Mouse (Mus musculus) liver, embryonic 14.5 days (tissue): ENCODE data around the gene Mafg. TPM values are rescaled to one million over a fixed set of nuclear protein-coding genes. Genes with fewer than 3 reads are reported as not detected.

Experiments used
- ATAC-seq: fragments of 200-750 bp; cut with Nextera tagmentation; 2 replicates; pipeline ENCODE4 v1.8.0; 2017; ENCODE audit warnings: moderate number of reproducible peaks, mild to moderate bottlenecking, moderate library complexity; ENCODE audit not compliant: insufficient read depth
- DNase-seq, 3 experiments: peaks; one replicate each; pipeline ENCODE4 v3.0.0-alpha.2; 2012 to 2013; ENCODE audit warnings: low read depth in 3 of 3, low spot score in 3 of 3
- H3K27ac ChIP-seq: fragments of 300-500 bp; sonication (generic); 2 replicates; pipeline ENCODE4 v1.5.1; 2014; ENCODE audit warnings: moderate library complexity, mild to moderate bottlenecking, control low read depth, inconsistent platforms
- H3K27me3 ChIP-seq: fragments of 300-500 bp; sonication (generic); 2 replicates; pipeline ENCODE4 v1.6.1; 2014; ENCODE audit warnings: mild to moderate bottlenecking, low read length, moderate library complexity; ENCODE audit not compliant: control insufficient read depth, insufficient read depth
- H3K36me3 ChIP-seq: fragments of 300-500 bp; sonication (generic); replicated peaks from 2 replicates; pipeline ENCODE4 v1.6.1; 2014; ENCODE audit warnings: low read depth; ENCODE audit not compliant: control insufficient read depth, insufficient read depth
- H3K4me1 ChIP-seq, 2 experiments: fragments of 200-500 bp in 1 of 2; fragments of 300-500 bp in 1 of 2; sonication (generic) in 1 of 2; replicated peaks; 2 replicates each; pipeline ENCODE4 v1.6.1; 2012 to 2014; ENCODE audit warnings: antibody characterized with exemption in 1 of 2, inconsistent platforms in 1 of 2, low read length in 1 of 2; ENCODE audit not compliant: control insufficient read depth in 2 of 2, insufficient read depth in 2 of 2
- H3K4me2 ChIP-seq: fragments of 300-500 bp; sonication (generic); 2 replicates; pipeline ENCODE4 v1.6.1; 2014; ENCODE audit warnings: low read depth, mild to moderate bottlenecking, control low read depth, moderate library complexity
- H3K4me3 ChIP-seq, 2 experiments: fragments of 200-500 bp in 1 of 2; fragments of 300-500 bp in 1 of 2; sonication (generic) in 1 of 2; 2 replicates each; pipeline ENCODE4 v1.5.1; 2012 to 2014; ENCODE audit warnings: low read depth in 2 of 2, low read length in 2 of 2, mild to moderate bottlenecking in 2 of 2, control low read depth in 1 of 2, inconsistent platforms in 1 of 2, moderate library complexity in 1 of 2; ENCODE audit not compliant: insufficient read depth in 1 of 2
- H3K9ac ChIP-seq: fragments of 300-500 bp; sonication (generic); replicated peaks from 2 replicates; pipeline ENCODE4 v1.6.1; 2014; ENCODE audit warnings: mild to moderate bottlenecking, control low read depth, moderate library complexity
- H3K9me3 ChIP-seq: fragments of 300-500 bp; sonication (generic); 2 replicates; pipeline ENCODE4 v1.6.1; 2016; ENCODE audit warnings: low read length, mixed read lengths; ENCODE audit not compliant: control insufficient read depth
- CTCF ChIP-seq: IDR thresholded peaks from 2 replicates; pipeline ENCODE4 v1.5.1; 2016; ENCODE audit warnings: antibody characterized with exemption, low read depth, control low read depth
- EP300 ChIP-seq: IDR thresholded peaks from 2 replicates; pipeline ENCODE4 v1.6.1; 2016; ENCODE audit warnings: antibody characterized with exemption, low read depth
- WGBS: fragments of 180-500 bp; shearing (Covaris S2); extraction: QIAGEN DNeasy Blood & Tissue Kit; methylation state at CpG from one replicate; pipeline ENCODE4 v1.1.7; 2014; ENCODE audit not compliant: insufficient replicate concordance; 5-methylcytosine and 5-hydroxymethylcytosine counted together
- polyA plus RNA-seq, 2 experiments: library from polyadenylated mRNA; depleted of rRNA in 1 of 2; stranded (reverse) in 1 of 2; unstranded in 1 of 2; fragments of >200 nt; fragmentation: Nextera tagmentation in 1 of 2; extraction: Ambion mirVana in 1 of 2; gene quantifications; 2 replicates each; pipeline versions ENCODE4 v1.2.1 to v1.2.3; 2012 to 2014

Mafg gene
- polyA plus RNA-seq, 2 experiments: 20.9 to 30.9 TPM

GRCm38 (mm10) chr11:120626785-120627467 is 6.5 kb downstream of the Mafg start:
- Histone ChIP-seq H3K9me3 (no peaks in the 10 kb centered on the region), H3K27ac (peak overlapping the region; percentile 44; the same call in 1 of the 2 replicates), H3K9ac (no peak overlapping the region), H3K4me1 (peaks cover 39 to 50% of the 10 kb centered on the region in 2 experiments), H3K4me2 (no peak overlapping the region; the same call in 1 of the 2 replicates), H3K36me3 (peaks cover 15% of the 10 kb centered on the region), H3K27me3 (no peaks in the 10 kb centered on the region), H3K4me3 (no peak overlapping the region)
- 83% methylated on average over 11 of the region's 11 CpGs for WGBS
- DNase-seq (no peak), ATAC-seq (no peak)
- TF ChIP-seq CTCF (no peak), EP300 (no peak)

- TF ChIP-seq CTCF: 0 out of 2 replicates have a peak, but pooled peaks have one; percentile 11
- TF ChIP-seq EP300: no peak
- Histone ChIP-seq H3K36me3 (peaks cover 32% of the 10 kb centered on the region), H3K27ac (peak within 1 kb of the TSS; percentile 69), H3K4me1 (peaks cover 23 to 33% of the 10 kb centered on the region in 2 experiments), H3K4me3 (peak within 1 kb of the TSS; percentile 74 to 91), H3K9ac (peak within 1 kb of the TSS; percentile 94), H3K9me3 (no peaks in the 10 kb centered on the region), H3K4me2 (peak within 1 kb of the TSS; percentile 91), H3K27me3 (no peaks in the 10 kb centered on the region)
- ATAC-seq (no peak), DNase-seq (no peak)
- 12% methylated on average over 5 of the region's 5 CpGs for WGBS
These were observed 8.1 kb downstream of the Mafg start, which contains the start of gene Sirt7 for GRCm38 (mm10) chr11:120625152-120625775. TSS of gene Sirt7 (minus strand) at chr11:120625240.

GRCm38 (mm10) chr11:120624680-120625111 is 8.7 kb downstream of the Mafg start:
- H3K27ac ChIP-seq: peak overlapping the region; percentile 69
- peak overlapping the region; percentile 91 for H3K4me2 ChIP-seq
- H3K4me1 ChIP-seq: peaks cover 19 to 29% of the 10 kb centered on the region in 2 experiments
- no peaks in the 10 kb centered on the region for H3K9me3 ChIP-seq
- H3K36me3 ChIP-seq: peaks cover 37% of the 10 kb centered on the region
- H3K27me3 ChIP-seq: no peaks in the 10 kb centered on the region
- ATAC-seq (peak; percentile 72), DNase-seq (peak in 2 of 3 experiments; percentile 66 to 69)
- H3K9ac ChIP-seq: peak overlapping the region; percentile 94
- peak overlapping the region; percentile 74 to 91 for H3K4me3 ChIP-seq
- TF ChIP-seq EP300 (no peak), CTCF (no peak)
- under 1% methylated on average over 53 of the region's 53 CpGs for WGBS

GRCm38 (mm10) chr11:120623961-120624679 is 9.3 kb downstream of the Mafg start:
- DNase-seq (no peak), ATAC-seq (peak; percentile 80)
- H3K4me3 ChIP-seq: peak overlapping the region; percentile 74 to 91
- peak overlapping the region; percentile 91 for H3K4me2 ChIP-seq
- H3K27ac ChIP-seq: peak overlapping the region; percentile 69
- H3K36me3 ChIP-seq: peaks cover 38% of the 10 kb centered on the region
- H3K27me3 ChIP-seq: no peaks in the 10 kb centered on the region
- H3K9me3 ChIP-seq: no peaks in the 10 kb centered on the region
- TF ChIP-seq CTCF: peak; percentile 91
- TF ChIP-seq EP300: no peak
- H3K4me1 ChIP-seq: peaks cover 15 to 26% of the 10 kb centered on the region in 2 experiments
- WGBS: 11% methylated on average over 30 of the region's 30 CpGs
- peak overlapping the region; percentile 94 for H3K9ac ChIP-seq

GRCm38 (mm10) chr11:120622805-120623204 is 10.6 kb downstream of the Mafg start:
- 84% methylated on average over 6 of the region's 6 CpGs for WGBS
- no peak for ATAC-seq
- no peak overlapping the region for H3K4me3 ChIP-seq
- peaks cover 41% of the 10 kb centered on the region for H3K36me3 ChIP-seq
- H3K9ac ChIP-seq: no peak overlapping the region
- DNase-seq: no peak
- TF ChIP-seq CTCF (no peak), EP300 (no peak)
- no peaks in the 10 kb centered on the region for H3K27me3 ChIP-seq
- peaks cover 13 to 22% of the 10 kb centered on the region in 2 experiments for H3K4me1 ChIP-seq
- no peaks in the 10 kb centered on the region for H3K9me3 ChIP-seq
- no peak overlapping the region for H3K4me2 ChIP-seq
- H3K27ac ChIP-seq: no peak overlapping the region
